Mouse (Mus musculus) intestine, postnatal 0 days (tissue): ENCODE measurements at regions not wholly inside any gene's neighbourhood (a gene's known extent, or its start where the extent isn't known, plus 50 kb on each side); places are given as distances from the start of the nearest gene placed in this dataset.

ENCODE experiments used
- ATAC-seq: fragments of 200-750 bp; cut with Nextera tagmentation; 2 replicates; pipeline ENCODE4 v1.8.0; 2017; ENCODE audit warnings: mild to moderate bottlenecking, moderate TSS enrichment, moderate library complexity
- H3K27ac ChIP-seq: fragments of 300-500 bp; sonication (generic); 2 replicates; pipeline ENCODE4 v1.5.1; 2014; ENCODE audit warnings: mild to moderate bottlenecking, low read depth, low read length, moderate library complexity
- H3K27me3 ChIP-seq: fragments of 300-500 bp; sonication (generic); replicated peaks from 2 replicates; pipeline ENCODE4 v1.6.1; 2014; ENCODE audit warnings: low read length, mixed read lengths; ENCODE audit not compliant: control insufficient read depth, insufficient read depth
- H3K36me3 ChIP-seq: fragments of 300-500 bp; sonication (generic); 2 replicates; pipeline ENCODE4 v1.6.1; 2014; ENCODE audit warnings: mild to moderate bottlenecking, moderate library complexity; ENCODE audit not compliant: control insufficient read depth, insufficient read depth
- H3K4me1 ChIP-seq: fragments of 300-500 bp; sonication (generic); replicated peaks from 2 replicates; pipeline ENCODE4 v1.6.1; 2014; ENCODE audit warnings: antibody characterized with exemption, low read length, mixed read lengths; ENCODE audit not compliant: control insufficient read depth, insufficient read depth
- H3K4me2 ChIP-seq: fragments of 300-500 bp; sonication (generic); replicated peaks from 2 replicates; pipeline ENCODE4 v1.6.1; 2014; ENCODE audit warnings: low read depth, mild to moderate bottlenecking, moderate library complexity
- H3K4me3 ChIP-seq: fragments of 300-500 bp; sonication (generic); 2 replicates; pipeline ENCODE4 v1.5.1; 2014; ENCODE audit warnings: low read depth, low read length
- H3K9ac ChIP-seq: fragments of 300-500 bp; sonication (generic); 2 replicates; pipeline ENCODE4 v1.6.1; 2014; ENCODE audit warnings: mild to moderate bottlenecking, low read depth, low read length
- H3K9me3 ChIP-seq: fragments of 300-500 bp; sonication (generic); 2 replicates; pipeline ENCODE4 v1.6.1; 2016; ENCODE audit warnings: mixed run types; ENCODE audit not compliant: control insufficient read depth
- CTCF ChIP-seq: sonication (generic); IDR thresholded peaks from 2 replicates; pipeline ENCODE4 v1.5.1; 2016; ENCODE audit warnings: low read depth, mild to moderate bottlenecking, control low read depth, antibody characterized with exemption, moderate library complexity
- WGBS: fragments of 180-500 bp; shearing (Covaris S2); extraction: QIAGEN DNeasy Blood & Tissue Kit; methylation state at CpG from one replicate; pipeline ENCODE4 v1.1.7; 2014; 5-methylcytosine and 5-hydroxymethylcytosine counted together

DNA sequence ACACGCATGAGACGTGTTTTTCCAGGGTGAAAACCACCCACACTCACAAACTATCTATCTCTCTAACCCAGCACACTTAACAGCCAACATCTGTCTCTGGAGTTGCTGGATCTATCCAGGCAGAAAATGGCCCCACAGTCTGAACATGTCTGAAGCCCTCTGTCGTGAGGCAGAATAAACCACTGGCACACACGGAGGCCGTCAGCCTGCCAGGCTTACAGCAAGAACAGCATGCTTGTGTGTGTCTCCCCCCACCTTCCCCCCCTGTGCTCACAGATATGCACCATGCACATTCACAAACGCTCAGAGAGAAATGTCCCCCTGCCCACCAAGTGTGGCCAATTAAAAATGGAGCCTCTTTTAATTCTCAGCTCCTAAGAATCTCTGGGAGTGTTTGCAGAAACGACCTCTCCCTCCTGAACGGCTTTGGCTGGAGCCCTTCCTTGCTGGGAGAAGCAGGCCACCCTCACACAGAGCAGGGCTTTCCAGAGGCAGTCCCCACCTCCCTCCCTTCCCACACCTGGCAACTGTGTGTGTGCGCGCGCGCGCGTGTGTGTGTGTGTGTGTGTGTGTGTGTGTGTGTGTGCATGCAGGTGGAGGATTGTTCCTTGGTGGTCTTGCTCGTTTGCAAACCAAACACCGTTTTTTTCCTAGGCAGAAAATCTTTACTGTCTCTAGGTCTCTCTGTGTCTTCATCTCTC, 88.7 kb downstream of the Edn3 start:
- 29% methylated on average over 16 of the region's 16 CpGs for WGBS
- Histone ChIP-seq H3K4me1 (no peaks in the 10 kb centered on the region), H3K9me3 (no peaks in the 10 kb centered on the region), H3K9ac (no peak overlapping the region), H3K4me2 (no peak overlapping the region), H3K27ac (no peak overlapping the region), H3K27me3 (no peaks in the 10 kb centered on the region), H3K4me3 (no peak overlapping the region), H3K36me3 (no peaks in the 10 kb centered on the region)
- ATAC-seq = no peak
- TF ChIP-seq CTCF = no peak

DNA sequence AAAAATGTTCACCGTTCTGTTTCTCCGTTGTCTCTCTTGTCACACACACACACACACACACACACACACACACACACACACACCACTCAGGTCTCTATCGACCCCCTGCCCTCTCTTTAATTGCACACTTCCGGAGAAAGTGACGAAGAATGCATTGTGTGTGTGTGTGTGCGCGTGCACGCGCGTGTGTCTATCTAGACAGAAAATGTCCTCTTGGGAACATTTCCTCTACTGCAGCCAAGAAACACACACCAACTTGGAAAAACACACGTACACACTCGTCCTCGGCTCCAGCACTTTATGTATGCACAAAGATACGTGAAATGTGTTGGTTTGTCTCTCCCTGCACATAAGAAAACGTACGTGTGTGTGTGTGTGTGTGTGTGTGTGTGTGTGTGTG, 90.4 kb downstream of the Edn3 start:
- no peaks in the 10 kb centered on the region for H3K27me3 ChIP-seq
- H3K4me3 ChIP-seq = no peak overlapping the region
- no peaks in the 10 kb centered on the region for H3K36me3 ChIP-seq
- H3K27ac ChIP-seq = no peak overlapping the region
- 32% methylated on average over 16 of the region's 16 CpGs for WGBS
- no peak for TF ChIP-seq CTCF
- H3K4me2 ChIP-seq = no peak overlapping the region
- H3K4me1 ChIP-seq = no peaks in the 10 kb centered on the region
- H3K9me3 ChIP-seq = no peaks in the 10 kb centered on the region
- H3K9ac ChIP-seq = no peak overlapping the region
- ATAC-seq = no peak

DNA sequence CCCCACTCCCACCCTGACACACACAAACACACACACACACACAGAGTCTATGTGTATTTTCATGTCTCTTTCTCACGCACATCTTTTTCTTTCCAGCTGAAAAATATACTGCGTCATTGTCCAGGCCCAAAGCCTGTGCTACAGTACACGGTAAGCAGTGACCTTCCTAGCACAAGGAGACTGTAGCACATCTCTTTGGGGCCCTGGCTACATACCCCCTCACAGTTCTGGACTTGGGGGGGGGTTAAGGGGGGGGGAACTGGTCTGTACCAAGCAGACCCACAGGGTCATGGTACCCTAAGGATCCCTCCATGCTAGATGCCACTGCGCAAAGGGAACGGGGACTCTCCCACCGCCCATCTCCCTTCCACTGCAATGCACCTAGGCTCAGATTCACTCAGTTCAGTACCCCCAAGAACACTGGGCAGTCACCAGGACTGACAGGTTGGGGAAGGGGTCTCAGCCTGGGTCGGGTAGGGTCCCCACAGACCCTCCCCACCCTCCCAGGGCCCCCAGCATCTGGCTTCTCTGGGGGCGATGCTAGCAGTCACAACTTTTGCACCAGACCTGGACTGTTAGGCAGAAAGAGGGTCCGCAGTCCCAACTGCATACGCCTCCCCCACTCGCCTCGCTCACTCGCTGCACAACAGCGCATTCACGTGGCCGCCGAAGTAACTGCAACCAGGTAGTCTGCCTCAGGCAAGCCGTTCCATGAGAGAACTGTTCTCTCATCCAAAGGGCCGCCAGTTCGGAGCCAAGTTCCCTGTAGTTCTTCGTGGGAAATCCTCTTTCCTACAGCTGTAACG, 91.3 kb downstream of the Edn3 start:
- peak; percentile 97 for TF ChIP-seq CTCF
- peak overlapping the region; percentile 35; the same call in 1 of the 2 replicates for H3K4me2 ChIP-seq
- no peaks in the 10 kb centered on the region for H3K4me1 ChIP-seq
- H3K9me3 ChIP-seq = no peaks in the 10 kb centered on the region
- no peak overlapping the region for H3K27ac ChIP-seq
- H3K4me3 ChIP-seq = no peak overlapping the region
- WGBS = 16% methylated on average over 22 of the region's 22 CpGs
- no peaks in the 10 kb centered on the region for H3K36me3 ChIP-seq
- ATAC-seq = peak; percentile 50
- no peaks in the 10 kb centered on the region for H3K27me3 ChIP-seq
- H3K9ac ChIP-seq = no peak overlapping the region

DNA sequence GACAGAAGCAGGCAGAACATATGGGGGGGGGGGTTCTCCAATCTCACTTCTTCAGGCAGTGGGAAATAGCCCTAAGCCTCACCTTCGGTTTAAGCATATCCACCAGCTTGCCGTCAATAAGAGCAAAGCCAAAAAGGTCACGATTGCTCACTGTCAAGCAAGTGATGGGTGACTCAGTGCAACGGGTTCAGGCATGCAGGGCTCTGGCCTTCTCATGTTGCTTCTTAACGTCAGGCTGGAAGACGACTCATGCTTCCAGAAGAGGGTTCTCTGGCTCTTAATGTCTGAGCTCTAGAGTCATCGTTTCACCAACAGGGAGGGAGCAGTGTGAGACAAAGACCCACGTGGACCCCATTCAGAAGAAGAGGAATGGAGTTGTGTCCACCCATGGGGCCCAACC, 93.4 kb downstream of the Edn3 start:
- H3K4me3 ChIP-seq = no peak overlapping the region
- no peak overlapping the region for H3K27ac ChIP-seq
- no peak overlapping the region for H3K4me2 ChIP-seq
- H3K27me3 ChIP-seq = no peaks in the 10 kb centered on the region
- H3K36me3 ChIP-seq = no peaks in the 10 kb centered on the region
- TF ChIP-seq CTCF = no peak
- H3K9ac ChIP-seq = no peak overlapping the region
- no peaks in the 10 kb centered on the region for H3K4me1 ChIP-seq
- no peak for ATAC-seq
- no peaks in the 10 kb centered on the region for H3K9me3 ChIP-seq
- 82% methylated on average over 8 of the region's 8 CpGs for WGBS

DNA sequence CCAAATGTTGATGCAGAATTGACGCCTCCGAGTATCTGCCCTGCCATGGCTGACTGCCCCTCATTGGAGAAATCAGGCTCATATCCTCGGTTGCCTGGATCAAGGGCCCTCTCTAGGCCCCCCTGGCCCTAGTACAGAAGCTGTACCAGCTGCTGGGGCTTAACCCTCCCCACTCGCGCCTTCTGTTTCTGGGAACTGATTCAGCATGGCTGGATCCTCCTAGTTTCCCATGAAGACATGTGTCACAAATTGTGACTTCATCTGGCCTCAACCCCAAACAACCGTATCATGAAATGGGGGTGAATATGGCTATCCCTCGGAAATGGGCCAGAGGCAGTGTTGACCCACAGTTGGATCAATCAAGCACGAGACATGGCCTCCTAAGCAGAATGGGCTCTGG, 95.1 kb downstream of the Edn3 start:
- no peak for TF ChIP-seq CTCF
- no peaks in the 10 kb centered on the region for H3K4me1 ChIP-seq
- no peak overlapping the region for H3K27ac ChIP-seq
- no peaks in the 10 kb centered on the region for H3K27me3 ChIP-seq
- no peaks in the 10 kb centered on the region for H3K9me3 ChIP-seq
- WGBS = 72% methylated on average over 8 of the region's 8 CpGs
- H3K36me3 ChIP-seq = no peaks in the 10 kb centered on the region
- H3K9ac ChIP-seq = no peak overlapping the region
- no peak overlapping the region for H3K4me2 ChIP-seq
- no peak overlapping the region for H3K4me3 ChIP-seq
- no peak for ATAC-seq

DNA sequence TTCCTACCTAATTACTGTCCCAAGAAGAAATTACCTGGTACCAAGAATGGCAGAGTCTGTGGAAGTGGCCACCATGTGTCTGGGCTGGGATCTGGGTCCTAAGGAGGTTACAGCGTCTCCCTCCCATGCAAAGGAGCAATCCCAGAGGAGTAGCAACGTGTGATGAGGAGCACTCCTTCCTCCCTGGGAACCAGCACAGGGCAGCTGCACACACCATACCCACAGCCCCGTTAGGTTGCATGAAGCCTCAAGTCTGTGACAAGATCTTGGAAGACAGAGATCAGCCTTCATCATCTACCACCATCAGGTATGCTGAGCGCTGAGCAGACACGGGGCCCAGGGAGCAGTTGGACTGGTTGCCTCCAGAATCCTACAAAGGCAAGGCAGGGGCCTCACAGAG, 95.7 kb downstream of the Edn3 start:
- Histone ChIP-seq H3K9me3 (no peaks in the 10 kb centered on the region), H3K4me2 (no peak overlapping the region), H3K9ac (no peak overlapping the region), H3K27ac (no peak overlapping the region), H3K4me3 (no peak overlapping the region), H3K36me3 (no peaks in the 10 kb centered on the region), H3K27me3 (no peaks in the 10 kb centered on the region), H3K4me1 (no peaks in the 10 kb centered on the region)
- ATAC-seq = no peak
- no peak for TF ChIP-seq CTCF
- 94% methylated on average over 5 of the region's 5 CpGs for WGBS
